Mouse (Mus musculus): ENCODE measurements around the gene Olfr1287. TPM values are rescaled to one million over a fixed set of nuclear protein-coding genes. Genes with fewer than 3 reads are reported as not detected.

Gene Olfr1287
- total RNA-seq (2018; cell fraction: chromatin; rRNA removed): not detected
- not detected for total RNA-seq (2018; cell fraction: cytosol; rRNA removed)
- not detected for total RNA-seq (2018; cell fraction: nucleus; rRNA removed)
- polyA plus RNA-seq (2018): not detected in 3 replicates

DNA sequence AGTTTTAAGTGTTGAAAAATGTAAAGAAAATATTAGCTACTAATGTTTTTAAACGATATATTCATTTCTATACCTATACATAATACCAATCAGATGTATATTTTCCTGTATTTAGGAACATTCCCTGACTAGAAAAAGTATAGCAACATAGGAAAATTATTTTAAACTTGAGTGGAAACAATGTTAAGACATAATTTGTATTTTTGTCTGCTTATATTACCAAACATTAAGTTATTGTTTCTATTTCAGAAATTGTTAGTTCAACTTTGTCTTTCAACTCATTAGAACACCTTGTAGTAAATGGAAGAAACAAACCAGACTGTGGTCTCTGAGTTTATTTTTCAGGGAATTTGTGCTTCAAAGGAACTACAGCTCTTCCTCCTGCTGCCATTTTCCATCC lies at the start of gene Olfr1287:
Gene Olfr1287 (plus strand): TSS at position 301 of the 400 bp plus-strand sequence.
- H3K79me2 ChIP-seq (ENCODE audit: inconsistent target): no peaks in the 10 kb centered on the region
- no peaks in the 10 kb centered on the region for H3K36me3 ChIP-seq (ENCODE audit: inconsistent target)
- H3K4me3 ChIP-seq (ENCODE audit: inconsistent target): no peak within 1 kb of the TSS
- 90% methylated on average over 1 of the region's 1 CpGs for WGBS (ENCODE audit: missing documents)
- H3K27ac ChIP-seq: no peak within 1 kb of the TSS

DNA sequence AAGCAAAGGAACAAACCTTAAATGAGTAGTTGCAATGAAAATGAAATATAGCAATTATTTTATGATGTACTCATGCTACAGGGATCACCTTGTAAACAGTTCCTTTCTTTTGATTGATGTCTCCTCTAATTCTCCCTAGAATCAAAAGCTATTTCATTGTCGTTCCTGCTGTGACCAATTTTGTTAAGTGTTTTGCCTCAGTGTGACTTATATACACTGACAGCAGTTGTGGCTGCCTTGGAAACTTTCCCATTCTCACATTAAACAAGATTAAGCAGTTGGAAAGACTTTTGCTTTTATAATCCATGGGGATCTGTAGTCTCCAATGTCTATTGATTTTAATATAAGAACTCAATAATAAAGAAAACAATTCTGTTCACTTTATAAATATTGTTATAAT lies 26.0 kb upstream of the Olfr1287 start, which contains the start of gene Olfr1286:
Gene Olfr1286 (minus strand): TSS at position 185 of the 400 bp plus-strand sequence.
- Histone ChIP-seq H3K4me3 (ENCODE audit: inconsistent target) (no peak within 1 kb of the TSS), H3K27ac (no peak within 1 kb of the TSS), H3K36me3 (ENCODE audit: inconsistent target) (no peaks in the 10 kb centered on the region), H3K79me2 (ENCODE audit: inconsistent target) (no peaks in the 10 kb centered on the region)
- 78% methylated on average over 1 of the region's 1 CpGs for WGBS (ENCODE audit: missing documents)

DNA sequence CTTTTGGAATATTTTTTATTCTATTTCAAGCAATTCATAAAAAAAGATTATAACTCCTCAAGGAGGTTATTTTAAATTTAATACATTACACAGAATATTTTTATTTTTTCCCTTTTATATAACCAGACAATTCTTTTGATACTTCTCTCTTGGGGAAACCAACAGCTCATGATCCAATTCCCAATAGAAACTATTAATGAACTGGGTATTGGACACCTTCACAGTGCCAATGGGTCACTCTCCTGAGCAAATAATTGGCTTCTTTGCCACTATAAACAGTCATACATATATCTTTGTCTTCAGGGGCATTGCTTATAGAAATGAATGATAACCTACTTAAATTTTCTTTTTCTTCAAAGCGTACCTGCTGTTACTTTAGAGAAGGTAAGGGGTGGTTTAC lies 24.9 kb downstream of the Olfr1287 start, which contains the start of gene Olfr1288:
Gene Olfr1288 (plus strand): TSS at position 301 of the 400 bp plus-strand sequence.
- no peak within 1 kb of the TSS for H3K4me3 ChIP-seq (ENCODE audit: inconsistent target)
- no peak within 1 kb of the TSS for H3K27ac ChIP-seq
- no peaks in the 10 kb centered on the region for H3K79me2 ChIP-seq (ENCODE audit: inconsistent target)
- WGBS (ENCODE audit: missing documents): 100% methylated on average over 1 of the region's 1 CpGs
- H3K36me3 ChIP-seq (ENCODE audit: inconsistent target): no peaks in the 10 kb centered on the region

DNA sequence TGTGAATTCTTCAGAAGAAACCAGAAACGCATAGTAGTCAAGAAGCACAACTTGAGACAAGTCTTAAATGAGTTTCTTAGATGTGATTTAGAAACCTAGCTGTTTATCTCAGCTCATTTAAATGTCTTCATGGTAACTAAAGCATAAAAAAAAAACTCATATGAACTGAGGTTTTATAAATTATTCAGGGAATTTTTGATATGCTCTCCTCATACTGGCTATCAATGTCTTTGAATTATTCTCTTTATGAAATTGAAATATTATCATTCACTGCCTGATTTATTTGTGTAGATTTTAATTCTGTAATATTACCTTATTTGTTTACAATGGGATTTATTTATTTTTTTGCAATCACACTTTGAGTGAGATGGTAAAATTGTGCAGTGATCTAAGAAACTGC lies 31.6 kb downstream of the Olfr1287 start, which contains the start of gene Olfr1289:
Gene Olfr1289 (plus strand): TSS at position 301 of the 400 bp plus-strand sequence.
- no peak within 1 kb of the TSS for H3K4me3 ChIP-seq (ENCODE audit: inconsistent target)
- H3K36me3 ChIP-seq (ENCODE audit: inconsistent target): no peaks in the 10 kb centered on the region
- no peak within 1 kb of the TSS for H3K27ac ChIP-seq
- WGBS (ENCODE audit: missing documents): 71% methylated on average over 1 of the region's 1 CpGs
- no peaks in the 10 kb centered on the region for H3K79me2 ChIP-seq (ENCODE audit: inconsistent target)

DNA sequence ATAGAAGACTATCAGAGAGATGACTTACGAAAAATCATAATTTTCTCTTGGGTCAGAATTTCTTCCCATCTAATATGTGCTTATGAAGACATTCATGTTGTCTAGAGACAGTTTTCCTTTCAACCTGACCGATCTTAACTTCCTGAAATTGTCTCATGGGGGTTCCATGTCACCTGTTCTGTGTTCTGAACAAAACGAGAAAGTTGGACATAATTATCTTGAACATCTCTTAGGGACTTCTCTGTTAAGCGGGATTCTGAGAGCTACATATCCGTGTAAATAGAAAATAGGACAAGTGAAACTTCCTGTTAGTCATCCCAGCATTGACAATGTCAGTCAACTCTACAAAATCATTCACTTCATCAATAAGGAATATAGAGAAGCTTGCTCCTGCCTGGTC lies 44.8 kb downstream of the Olfr1287 start, which contains the start of gene Olfr1290:
Gene Olfr1290 (minus strand): TSS at position 101 of the 400 bp plus-strand sequence.
- H3K79me2 ChIP-seq (ENCODE audit: inconsistent target): no peaks in the 10 kb centered on the region
- H3K4me3 ChIP-seq (ENCODE audit: inconsistent target): no peak within 1 kb of the TSS
- 72% methylated on average over 5 of the region's 5 CpGs for WGBS (ENCODE audit: missing documents)
- no peak within 1 kb of the TSS for H3K27ac ChIP-seq
- no peaks in the 10 kb centered on the region for H3K36me3 ChIP-seq (ENCODE audit: inconsistent target)

DNA sequence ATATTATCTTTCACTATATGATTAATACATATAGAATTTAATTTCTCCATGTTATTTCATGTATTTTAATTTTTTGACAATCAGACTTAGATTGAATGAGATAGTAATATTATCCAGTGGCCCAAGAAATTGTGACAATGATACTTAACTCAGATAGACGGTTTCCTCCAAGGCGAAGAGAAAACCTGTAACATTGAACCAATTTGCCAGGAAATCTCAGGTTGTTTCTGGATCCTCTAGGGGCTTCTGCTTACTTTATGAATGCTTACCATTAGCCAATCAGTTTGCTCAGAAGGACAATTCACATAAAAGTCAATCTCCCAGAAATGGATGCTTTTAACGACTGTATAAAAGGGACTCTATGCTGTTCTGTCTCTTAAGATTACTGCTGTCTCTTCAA lies 47.9 kb downstream of the Olfr1287 start, which contains the start of gene Olfr1291-ps1:
Gene Olfr1291-ps1 (plus strand): TSS at position 301 of the 400 bp plus-strand sequence.
- no peaks in the 10 kb centered on the region for H3K36me3 ChIP-seq (ENCODE audit: inconsistent target)
- 82% methylated on average over 3 of the region's 3 CpGs for WGBS (ENCODE audit: missing documents)
- H3K4me3 ChIP-seq (ENCODE audit: inconsistent target): no peak within 1 kb of the TSS
- no peaks in the 10 kb centered on the region for H3K79me2 ChIP-seq (ENCODE audit: inconsistent target)
- H3K27ac ChIP-seq: no peak within 1 kb of the TSS

Other genes with a start within 250 kb of the Olfr1287 start
- gene 4930430A15Rik, start 219.5 kb upstream of the Olfr1287 start, polyA plus RNA-seq (2018): not detected in 3 replicates
- not detected in 3 replicates for gene Olfr1275, start 213.9 kb upstream of the Olfr1287 start, polyA plus RNA-seq (2018)
- not detected in 3 replicates for gene Olfr1276, start 194.6 kb upstream of the Olfr1287 start, polyA plus RNA-seq (2018)
- not detected in 3 replicates for gene Olfr1277, start 175.0 kb upstream of the Olfr1287 start, polyA plus RNA-seq (2018)
- not detected in 3 replicates for gene Olfr1278, start 159.0 kb upstream of the Olfr1287 start, polyA plus RNA-seq (2018)
- gene Olfr1279, start 148.5 kb upstream of the Olfr1287 start, polyA plus RNA-seq (2018): not detected in 3 replicates
- gene Olfr1280, start 135.1 kb upstream of the Olfr1287 start, polyA plus RNA-seq (2018): not detected in 3 replicates
- not detected in 3 replicates for gene Olfr1281, start 122.6 kb upstream of the Olfr1287 start, polyA plus RNA-seq (2018)
- not detected in 3 replicates for gene Olfr1282, start 113.1 kb upstream of the Olfr1287 start, polyA plus RNA-seq (2018)
- not detected in 3 replicates for gene Olfr1283, start 82.4 kb upstream of the Olfr1287 start, polyA plus RNA-seq (2018)
- not detected in 3 replicates for gene Olfr1284, start 73.6 kb upstream of the Olfr1287 start, polyA plus RNA-seq (2018)
- not detected in 3 replicates for gene Olfr1286, start 26.0 kb upstream of the Olfr1287 start, polyA plus RNA-seq (2018)
- gene Olfr1288, start 25.0 kb downstream of the Olfr1287 start, polyA plus RNA-seq (2018): not detected in 3 replicates
- gene Olfr1289, start 31.7 kb downstream of the Olfr1287 start, polyA plus RNA-seq (2018): not detected in 3 replicates
- gene Olfr1290, start 44.7 kb downstream of the Olfr1287 start, polyA plus RNA-seq (2018): not detected in 3 replicates
- not detected in 3 replicates for gene Olfr1291-ps1, start 48.0 kb downstream of the Olfr1287 start, polyA plus RNA-seq (2018)
- gene Olfr1293-ps, start 76.1 kb downstream of the Olfr1287 start, polyA plus RNA-seq (2018): not detected in 3 replicates
- not detected in 3 replicates for gene Olfr1294, start 91.1 kb downstream of the Olfr1287 start, polyA plus RNA-seq (2018)
- not detected in 3 replicates for gene Olfr1295, start 120.5 kb downstream of the Olfr1287 start, polyA plus RNA-seq (2018)
- gene Olfr1297, start 177.4 kb downstream of the Olfr1287 start, polyA plus RNA-seq (2018): not detected in 3 replicates
- gene Olfr1298, start 200.1 kb downstream of the Olfr1287 start, polyA plus RNA-seq (2018): not detected in 3 replicates
- not detected in 3 replicates for gene Olfr1299, start 212.3 kb downstream of the Olfr1287 start, polyA plus RNA-seq (2018)